Mouse (Mus musculus): ENCODE measurements around the gene Cdc27. TPM values are rescaled to one million over a fixed set of nuclear protein-coding genes. Genes with fewer than 3 reads are reported as not detected.
A peak's percentile ranks its signal among the peaks of the same experiment; 100 is the strongest.
"Not testable (repeated sequence)": the region's sequence is repeated elsewhere in the genome, so short reads cannot be mapped to it uniquely, and the experiment has no call there.

Gene Cdc27
- polyA plus RNA-seq, 1 experiment from 2014 or later = 11.0 TPM

GRCm38 (mm10) chr11:104549438-104550405, 698 bp downstream of the Cdc27 start:
- under 1% methylated on average over 53 of the region's 53 CpGs for WGBS
- Histone ChIP-seq H3K4me3 (ENCODE audit: low read depth, low read length) (peak overlapping the region; percentile 76), H3K36me3 (ENCODE audit: control insufficient read depth, insufficient read depth) (no peaks in the 10 kb centered on the region), H3K9ac (ENCODE audit: low read depth, low read length) (peak overlapping the region; percentile 96), H3K27ac (ENCODE audit: low read depth, low read length) (peak overlapping the region; percentile 90), H3K9me3 (ENCODE audit: control insufficient read depth) (no peaks in the 10 kb centered on the region), H3K4me1 (replicated peaks; ENCODE audit: control insufficient read depth, insufficient read depth, low read length) (0 out of 2 replicates have a peak, but pooled peaks cover 5% of the 10 kb centered on the region), H3K4me2 (replicated peaks; ENCODE audit: low read depth) (peak overlapping the region; percentile 80), H3K27me3 (replicated peaks; ENCODE audit: control insufficient read depth, insufficient read depth, low read length) (no peaks in the 10 kb centered on the region)
- peak; percentile 87 for ATAC-seq
- TF ChIP-seq CTCF (IDR thresholded peaks at IDR 0.05; ENCODE audit: low read depth) = no peak; the same call in 1 of the 2 replicates

- H3K4me2 ChIP-seq (replicated peaks; ENCODE audit: low read depth) = no peak overlapping the region
- H3K27me3 ChIP-seq (replicated peaks; ENCODE audit: control insufficient read depth, insufficient read depth, low read length) = no peaks in the 10 kb centered on the region
- no peak overlapping the region for H3K4me3 ChIP-seq (ENCODE audit: low read depth, low read length)
- 83% methylated on average over 3 of the region's 3 CpGs for whole genome bisulfite sequencing
- no peaks in the 10 kb centered on the region for H3K9me3 ChIP-seq (ENCODE audit: control insufficient read depth)
- 0 out of 2 replicates have a peak, but pooled peaks cover 5% of the 10 kb centered on the region for H3K4me1 ChIP-seq (replicated peaks; ENCODE audit: control insufficient read depth, insufficient read depth, low read length)
- H3K36me3 ChIP-seq (ENCODE audit: control insufficient read depth, insufficient read depth) = no peaks in the 10 kb centered on the region
- no peak for TF ChIP-seq CTCF (IDR thresholded peaks at IDR 0.05; ENCODE audit: low read depth)
- no peak for ATAC-seq
- H3K9ac ChIP-seq (ENCODE audit: low read depth, low read length) = no peak overlapping the region
- no peak overlapping the region for H3K27ac ChIP-seq (ENCODE audit: low read depth, low read length)
Observed at GRCm38 (mm10) chr11:104547502-104547901, 2.9 kb downstream of the Cdc27 start.

- no peak overlapping the region for H3K27ac ChIP-seq (ENCODE audit: low read depth, low read length)
- no peak overlapping the region for H3K4me3 ChIP-seq (ENCODE audit: low read depth, low read length)
- H3K9me3 ChIP-seq (ENCODE audit: control insufficient read depth) = no peaks in the 10 kb centered on the region
- no peak for ATAC-seq
- TF ChIP-seq CTCF (IDR thresholded peaks at IDR 0.05; ENCODE audit: low read depth) = no peak
- WGBS = 42% methylated on average over 2 of the region's 2 CpGs
- H3K4me1 ChIP-seq (replicated peaks; ENCODE audit: control insufficient read depth, insufficient read depth, low read length) = 0 out of 2 replicates have a peak, but pooled peaks cover 5% of the 10 kb centered on the region
- no peak overlapping the region for H3K9ac ChIP-seq (ENCODE audit: low read depth, low read length)
- H3K4me2 ChIP-seq (replicated peaks; ENCODE audit: low read depth) = no peak overlapping the region
- H3K27me3 ChIP-seq (replicated peaks; ENCODE audit: control insufficient read depth, insufficient read depth, low read length) = no peaks in the 10 kb centered on the region
- H3K36me3 ChIP-seq (ENCODE audit: control insufficient read depth, insufficient read depth) = no peaks in the 10 kb centered on the region
Observed at GRCm38 (mm10) chr11:104544507-104544906, 5.9 kb downstream of the Cdc27 start.

- H3K9ac ChIP-seq (ENCODE audit: low read depth, low read length); ATAC-seq; H3K4me1 ChIP-seq (replicated peaks; ENCODE audit: control insufficient read depth, insufficient read depth, low read length); H3K27me3 ChIP-seq (replicated peaks; ENCODE audit: control insufficient read depth, insufficient read depth, low read length); H3K36me3 ChIP-seq (ENCODE audit: control insufficient read depth, insufficient read depth); H3K27ac ChIP-seq (ENCODE audit: low read depth, low read length); H3K4me3 ChIP-seq (ENCODE audit: low read depth, low read length); H3K9me3 ChIP-seq (ENCODE audit: control insufficient read depth); H3K4me2 ChIP-seq (replicated peaks; ENCODE audit: low read depth): not testable (repeated sequence)
- WGBS = 98% methylated on average over 2 of the region's 2 CpGs
Observed at GRCm38 (mm10) chr11:104543337-104543736, 7.1 kb downstream of the Cdc27 start.

GRCm38 (mm10) chr11:104539811-104540210, 10.6 kb downstream of the Cdc27 start:
- no peaks in the 10 kb centered on the region for H3K9me3 ChIP-seq (ENCODE audit: control insufficient read depth)
- no peak for TF ChIP-seq CTCF (IDR thresholded peaks at IDR 0.05; ENCODE audit: low read depth)
- no peaks in the 10 kb centered on the region for H3K4me1 ChIP-seq (replicated peaks; ENCODE audit: control insufficient read depth, insufficient read depth, low read length)
- no peak overlapping the region for H3K27ac ChIP-seq (ENCODE audit: low read depth, low read length)
- peaks cover 4% of the 10 kb centered on the region; the same call in 1 of the 2 replicates for H3K36me3 ChIP-seq (ENCODE audit: control insufficient read depth, insufficient read depth)
- WGBS = 77% methylated on average over 5 of the region's 5 CpGs
- H3K4me2 ChIP-seq (replicated peaks; ENCODE audit: low read depth) = no peak overlapping the region
- no peaks in the 10 kb centered on the region for H3K27me3 ChIP-seq (replicated peaks; ENCODE audit: control insufficient read depth, insufficient read depth, low read length)
- H3K4me3 ChIP-seq (ENCODE audit: low read depth, low read length) = no peak overlapping the region
- H3K9ac ChIP-seq (ENCODE audit: low read depth, low read length) = no peak overlapping the region
- no peak for ATAC-seq

- 89% methylated on average over 2 of the region's 2 CpGs for WGBS
- Histone ChIP-seq H3K4me3 (ENCODE audit: low read depth, low read length) (no peak overlapping the region), H3K9me3 (ENCODE audit: control insufficient read depth) (no peaks in the 10 kb centered on the region), H3K36me3 (ENCODE audit: control insufficient read depth, insufficient read depth) (peaks cover 13% of the 10 kb centered on the region), H3K27ac (ENCODE audit: low read depth, low read length) (no peak overlapping the region), H3K27me3 (replicated peaks; ENCODE audit: control insufficient read depth, insufficient read depth, low read length) (no peaks in the 10 kb centered on the region), H3K4me1 (replicated peaks; ENCODE audit: control insufficient read depth, insufficient read depth, low read length) (no peaks in the 10 kb centered on the region), H3K4me2 (replicated peaks; ENCODE audit: low read depth) (no peak overlapping the region), H3K9ac (ENCODE audit: low read depth, low read length) (no peak overlapping the region)
- no peak for ATAC-seq
- no peak for TF ChIP-seq CTCF (IDR thresholded peaks at IDR 0.05; ENCODE audit: low read depth)
Observed at GRCm38 (mm10) chr11:104537945-104538555, 12.4 kb downstream of the Cdc27 start.

All from intestine, postnatal 0 days (tissue).